Mouse (Mus musculus) liver, adult 2 months (tissue): Measurements from ENCODE around the gene Peli2. TPM values are rescaled to one million over a fixed set of nuclear protein-coding genes. Genes with fewer than 3 reads are reported as not detected.
A peak's percentile ranks its signal among the peaks of the same experiment; 100 is the strongest.

Experiments used
- DNase-seq: peaks from one replicate; pipeline ENCODE4 v3.0.0-alpha.2; 2011; ENCODE audit warnings: low read depth, low spot score; ENCODE audit errors: extremely low read depth
- H3K27ac ChIP-seq: fragments of 200-500 bp; replicated peaks from 2 replicates; pipeline ENCODE4 v1.5.1; 2012; ENCODE audit warnings: low read depth, mild to moderate bottlenecking, control low read depth, inconsistent platforms, low read length; ENCODE audit not compliant: insufficient read depth
- H3K27me3 ChIP-seq: fragments of 200-500 bp; 2 replicates; pipeline ENCODE4 v1.6.1; 2012; ENCODE audit warnings: mild to moderate bottlenecking, moderate library complexity, low read length, inconsistent platforms; ENCODE audit not compliant: control insufficient read depth, insufficient read depth
- H3K36me3 ChIP-seq: fragments of 200-500 bp; 2 replicates; pipeline ENCODE4 v1.6.1; 2012; ENCODE audit warnings: low read length, inconsistent platforms; ENCODE audit not compliant: control insufficient read depth, insufficient read depth
- H3K4me1 ChIP-seq: fragments of 200-500 bp; 2 replicates; pipeline ENCODE4 v1.6.1; 2011; ENCODE audit warnings: low read length; ENCODE audit not compliant: control insufficient read depth, insufficient read depth
- H3K4me3 ChIP-seq: fragments of 200-500 bp; 2 replicates; pipeline ENCODE4 v1.5.1; 2011; ENCODE audit warnings: low read depth, mild to moderate bottlenecking, control low read depth, low read length, moderate library complexity; ENCODE audit not compliant: insufficient read depth
- H3K79me2 ChIP-seq: fragments of 200-500 bp; 2 replicates; pipeline ENCODE4 v1.6.1; 2012; ENCODE audit warnings: inconsistent platforms, mild to moderate bottlenecking, low read length, moderate library complexity; ENCODE audit not compliant: control insufficient read depth, insufficient read depth
- H3K9ac ChIP-seq: fragments of 200-500 bp; 2 replicates; pipeline ENCODE4 v1.6.1; 2012; ENCODE audit warnings: low read depth, mild to moderate bottlenecking, control low read depth, inconsistent platforms, low read length
- CTCF ChIP-seq: fragments of 200-500 bp; IDR thresholded peaks from 2 replicates; pipeline ENCODE4 v1.5.1; 2011; ENCODE audit warnings: low read depth, low read length, control low read depth
- POLR2A ChIP-seq: fragments of 200-500 bp; IDR thresholded peaks from 2 replicates; pipeline ENCODE4 v1.6.1; 2011; ENCODE audit warnings: low read length, control low read depth; ENCODE audit not compliant: insufficient read depth; ENCODE audit errors: extremely low read depth
- WGBS: fragments of 180-500 bp; shearing (Covaris S2); methylation state at CpG from one replicate; pipeline ENCODE4 v1.1.7; 2018; 5-methylcytosine and 5-hydroxymethylcytosine counted together
- polyA plus RNA-seq: library from polyadenylated mRNA; depleted of rRNA; stranded (reverse); fragments of >200 nt; gene quantifications from 2 replicates; pipeline ENCODE4 v1.2.3, GENCODE M21; 2012
- total RNA-seq: library from RNA; depleted of rRNA; stranded (reverse); fragments of >200 nt; gene quantifications from 2 replicates; pipeline ENCODE4 v1.2.3, GENCODE M21; 2014

Peli2 gene
- total and polyA plus RNA-seq, 2 experiments: 12.7 to 14.7 TPM

GRCm38 (mm10) chr14:48155153-48155552, 34.5 kb downstream of the Peli2 start:
- H3K4me3 ChIP-seq: no peak overlapping the region
- 78% methylated on average over 13 of the region's 13 CpGs for WGBS

GRCm38 (mm10) chr14:48157085-48157484, 36.5 kb downstream of the Peli2 start:
- WGBS: 92% methylated on average over 3 of the region's 3 CpGs
- no peak overlapping the region for H3K9ac ChIP-seq
- DNase-seq: no peak
- H3K27me3 ChIP-seq: no peaks in the 10 kb centered on the region
- no peak overlapping the region for H3K27ac ChIP-seq
- no peaks in the 10 kb centered on the region for H3K36me3 ChIP-seq
- peaks cover 5% of the 10 kb centered on the region for H3K4me1 ChIP-seq
- no peak overlapping the region for H3K4me3 ChIP-seq
- H3K79me2 ChIP-seq: peaks cover 23% of the 10 kb centered on the region; the same call in 1 of the 2 replicates
- TF ChIP-seq POLR2A (no peak), CTCF (no peak)

More at GRCm38 (mm10) chr14:48155153-48155552, 34.5 kb downstream of the Peli2 start:
- peaks cover 7% of the 10 kb centered on the region for H3K4me1 ChIP-seq
- H3K9ac ChIP-seq: no peak overlapping the region
- TF ChIP-seq CTCF (no peak), POLR2A (no peak)
- no peaks in the 10 kb centered on the region for H3K27me3 ChIP-seq
- H3K36me3 ChIP-seq: no peaks in the 10 kb centered on the region
- peaks cover 16% of the 10 kb centered on the region; the same call in 1 of the 2 replicates for H3K79me2 ChIP-seq
- H3K27ac ChIP-seq: no peak overlapping the region
- DNase-seq: no peak

- H3K4me1 ChIP-seq: peaks cover 5% of the 10 kb centered on the region
- H3K36me3 ChIP-seq: no peaks in the 10 kb centered on the region
- no peak overlapping the region for H3K27ac ChIP-seq
- no peak for DNase-seq
- H3K9ac ChIP-seq: no peak overlapping the region
- no peak for TF ChIP-seq POLR2A
- no peak for TF ChIP-seq CTCF
- no peaks in the 10 kb centered on the region for H3K27me3 ChIP-seq
- H3K79me2 ChIP-seq: peaks cover 27% of the 10 kb centered on the region
- 95% methylated on average over 8 of the region's 8 CpGs for WGBS
- no peak overlapping the region for H3K4me3 ChIP-seq
These were observed 37.2 kb downstream of the Peli2 start for GRCm38 (mm10) chr14:48157835-48158234.

- H3K36me3 ChIP-seq: no peaks in the 10 kb centered on the region
- peak; percentile 69 for DNase-seq
- WGBS: 38% methylated on average over 3 of the region's 3 CpGs
- H3K79me2 ChIP-seq: peaks cover 31% of the 10 kb centered on the region
- H3K27ac ChIP-seq: no peak overlapping the region
- no peak overlapping the region for H3K4me3 ChIP-seq
- H3K9ac ChIP-seq: no peak overlapping the region
- no peaks in the 10 kb centered on the region for H3K27me3 ChIP-seq
- no peak for TF ChIP-seq POLR2A
- TF ChIP-seq CTCF: no peak
- H3K4me1 ChIP-seq: peaks cover 4% of the 10 kb centered on the region
These were observed 38.8 kb downstream of the Peli2 start for GRCm38 (mm10) chr14:48159401-48159800.

GRCm38 (mm10) chr14:48162446-48162845, 41.8 kb downstream of the Peli2 start:
- peaks cover 2% of the 10 kb centered on the region for H3K4me1 ChIP-seq
- no peak overlapping the region for H3K27ac ChIP-seq
- 95% methylated on average over 14 of the region's 14 CpGs for WGBS
- no peak for DNase-seq
- TF ChIP-seq CTCF: no peak
- TF ChIP-seq POLR2A: no peak
- H3K27me3 ChIP-seq: no peaks in the 10 kb centered on the region
- H3K79me2 ChIP-seq: peaks cover 25% of the 10 kb centered on the region
- H3K36me3 ChIP-seq: no peaks in the 10 kb centered on the region
- H3K9ac ChIP-seq: no peak overlapping the region
- H3K4me3 ChIP-seq: no peak overlapping the region

- H3K27ac ChIP-seq: no peak overlapping the region
- H3K4me3 ChIP-seq: no peak overlapping the region
- TF ChIP-seq POLR2A: no peak
- no peak for TF ChIP-seq CTCF
- DNase-seq: no peak
- no peaks in the 10 kb centered on the region for H3K36me3 ChIP-seq
- no peaks in the 10 kb centered on the region for H3K27me3 ChIP-seq
- 71% methylated on average over 8 of the region's 8 CpGs for WGBS
- H3K79me2 ChIP-seq: peaks cover 25% of the 10 kb centered on the region
- H3K9ac ChIP-seq: no peak overlapping the region
- H3K4me1 ChIP-seq: no peaks in the 10 kb centered on the region
These were observed 44.3 kb downstream of the Peli2 start for GRCm38 (mm10) chr14:48164917-48165316.
